Mouse (Mus musculus): ENCODE data around the gene Ldlrad3.

Gene Ldlrad3

GRCm38 (mm10) chr2:102038229-102038894 is 147.8 kb downstream of the Ldlrad3 start:
- DNase-seq (ENCODE audit: low spot score) = no peak

GRCm38 (mm10) chr2:102036665-102037511 is 149.3 kb downstream of the Ldlrad3 start:
- DNase-seq (ENCODE audit: low spot score) = no peak

DNA sequence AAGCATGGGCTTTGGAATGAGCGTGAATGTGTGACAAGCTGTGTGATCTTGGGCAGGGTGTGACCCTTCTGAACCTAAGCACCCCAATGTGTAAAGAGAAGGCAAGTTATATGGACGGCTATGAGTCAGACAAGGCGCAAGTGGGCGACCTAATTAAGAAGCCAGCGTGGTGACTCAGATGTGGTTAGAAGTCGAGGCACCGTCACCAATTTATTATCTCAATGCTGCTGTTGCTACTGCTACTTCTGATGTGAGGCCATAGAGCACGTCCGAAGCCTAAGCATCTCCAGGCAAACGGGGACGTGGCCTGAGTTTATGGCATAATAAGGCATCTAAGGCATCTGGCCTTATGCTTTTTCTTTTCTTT is 151.7 kb downstream of the Ldlrad3 start:
- DNase-seq (ENCODE audit: low spot score) = no peak

GRCm38 (mm10) chr2:102033818-102034512 is 152.2 kb downstream of the Ldlrad3 start:
- DNase-seq (ENCODE audit: low spot score) = no peak

GRCm38 (mm10) chr2:102032713-102033343 is 153.4 kb downstream of the Ldlrad3 start:
- DNase-seq (ENCODE audit: low spot score) = no peak

- peak; percentile 13 for DNase-seq (ENCODE audit: low spot score)
Measured at GRCm38 (mm10) chr2:102030652-102031051, 155.5 kb downstream of the Ldlrad3 start.

GRCm38 (mm10) chr2:102030152-102030551 is 156.0 kb downstream of the Ldlrad3 start:
- DNase-seq (ENCODE audit: low spot score) = no peak

DNA sequence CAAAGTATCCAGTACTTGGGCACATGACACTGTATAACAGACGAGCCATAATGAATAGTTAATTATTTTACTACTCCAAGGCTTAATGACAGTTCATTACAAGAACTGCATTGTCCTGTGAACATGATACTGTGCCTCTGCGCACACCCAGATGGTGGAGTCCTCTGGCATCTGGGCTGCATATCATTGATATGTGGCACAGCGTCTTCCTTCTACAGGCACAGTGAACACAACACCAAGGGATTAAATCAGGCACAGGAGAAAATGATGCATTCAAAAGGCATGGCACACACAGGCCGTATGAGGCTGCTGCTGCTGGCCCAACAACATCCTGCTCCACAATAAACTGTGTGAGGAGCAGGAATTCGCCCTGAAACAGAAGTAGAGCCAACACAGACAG is 156.5 kb downstream of the Ldlrad3 start:
- no peak for DNase-seq (ENCODE audit: low spot score)

- DNase-seq (ENCODE audit: low spot score) = no peak
Measured at GRCm38 (mm10) chr2:102027265-102027664, 158.9 kb downstream of the Ldlrad3 start.

- DNase-seq (ENCODE audit: low spot score) = no peak
Measured at GRCm38 (mm10) chr2:102026156-102026555, 160.0 kb downstream of the Ldlrad3 start.

DNA sequence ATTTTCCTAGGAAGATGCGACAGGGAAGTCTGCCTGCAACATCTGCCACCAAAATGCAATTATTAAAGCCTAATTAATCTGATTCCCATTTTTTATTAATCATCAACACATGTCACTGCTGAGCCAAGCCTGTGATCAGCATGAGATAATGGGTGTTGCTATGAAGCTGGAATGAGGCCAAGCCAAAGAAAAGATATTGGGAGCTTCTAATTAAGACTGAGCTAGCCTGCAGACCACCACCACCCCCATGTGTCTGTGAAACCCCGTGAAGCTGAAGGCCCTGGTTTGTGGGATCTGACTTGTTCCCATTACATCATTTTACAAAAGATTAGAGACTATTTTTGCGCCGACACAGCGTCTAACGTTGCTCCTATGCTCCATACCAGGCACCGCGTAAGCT is 161.7 kb downstream of the Ldlrad3 start:
- no peak for DNase-seq (ENCODE audit: low spot score)

DNA sequence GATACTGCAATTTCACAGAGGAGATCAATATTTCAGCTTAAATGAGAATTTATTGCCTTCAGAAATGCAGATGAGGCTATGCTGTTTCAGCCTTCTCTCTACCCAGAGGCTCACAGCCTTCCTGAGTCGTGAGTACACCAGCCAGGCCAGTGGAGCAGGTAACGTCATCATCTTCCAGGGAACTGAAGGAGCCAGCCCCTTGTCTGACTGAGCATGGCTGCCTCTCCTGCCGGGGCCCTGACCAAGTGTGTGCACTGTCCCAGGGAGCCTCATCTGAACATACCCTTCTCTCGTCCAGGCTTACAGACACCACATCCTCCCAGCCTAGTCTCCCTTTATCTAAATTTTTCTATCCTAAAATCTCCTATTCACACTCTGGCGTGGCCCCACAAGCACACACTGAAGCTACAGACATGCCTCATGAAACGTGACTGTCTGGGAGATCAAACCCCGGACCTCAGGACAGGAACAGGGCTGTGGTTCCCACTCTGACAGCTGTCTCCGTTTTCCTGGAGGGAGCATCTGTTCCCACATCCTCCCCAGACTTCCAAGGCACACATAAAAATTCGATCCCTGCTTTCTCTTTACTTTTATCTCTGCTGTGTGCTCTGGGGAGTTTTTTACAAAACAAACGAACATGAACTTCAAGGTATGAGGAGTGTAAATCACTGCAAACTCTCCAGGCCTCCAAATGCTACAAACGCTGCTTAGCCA is 164.7 kb downstream of the Ldlrad3 start:
- DNase-seq (ENCODE audit: low spot score) = no peak

DNA sequence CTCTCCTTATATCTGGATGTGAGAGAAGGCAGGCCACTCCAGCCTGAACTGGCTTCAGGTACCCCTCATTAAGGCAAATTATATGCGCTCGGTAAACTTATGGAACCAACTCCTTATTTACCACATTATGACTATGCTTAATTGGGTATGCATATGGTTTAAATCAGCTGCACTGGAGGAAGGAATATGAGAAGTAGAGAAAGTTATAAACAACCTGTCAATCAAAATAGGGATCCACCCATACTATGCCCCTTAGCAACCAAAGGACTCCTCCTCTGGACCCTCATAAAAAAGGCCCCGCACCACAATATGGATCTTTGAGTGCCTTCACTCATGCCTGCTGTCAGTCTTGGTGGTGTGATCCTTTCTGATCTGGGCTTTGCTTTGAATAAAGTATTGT is 165.6 kb downstream of the Ldlrad3 start:
- DNase-seq (ENCODE audit: low spot score) = no peak

- no peak for DNase-seq (ENCODE audit: low spot score)
Measured at GRCm38 (mm10) chr2:102014538-102015113, 171.6 kb downstream of the Ldlrad3 start.

DNA sequence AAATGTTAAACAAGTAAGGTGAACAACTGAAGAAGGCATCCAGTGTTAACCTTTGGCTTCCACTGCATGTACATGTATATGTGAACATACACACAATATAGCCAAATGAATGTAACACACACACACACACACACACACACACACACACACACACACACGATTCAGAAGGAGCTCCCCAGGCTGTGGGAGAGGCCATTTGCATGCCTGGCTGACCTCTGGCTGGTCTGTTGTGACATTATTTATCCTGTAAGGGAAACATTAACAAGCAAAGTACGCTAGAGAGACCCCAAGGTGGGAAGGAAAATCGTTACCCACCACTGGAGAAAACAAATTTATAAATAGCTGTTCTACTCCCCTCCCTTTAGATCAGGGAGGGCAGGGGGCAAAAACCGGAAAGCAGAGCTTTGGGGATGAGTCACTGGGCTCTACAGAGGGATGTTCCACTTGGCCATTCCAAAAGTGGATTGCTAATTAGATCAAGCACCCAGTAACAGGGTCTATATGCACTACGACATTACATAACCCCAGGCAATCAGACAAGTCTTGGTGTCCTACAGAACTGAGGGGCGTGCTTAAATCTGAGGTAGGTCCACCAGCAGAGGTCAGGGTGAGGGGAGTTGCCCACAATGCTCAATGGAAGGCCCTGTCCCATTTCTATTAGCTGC is 174.7 kb downstream of the Ldlrad3 start:
- DNase-seq (ENCODE audit: low spot score) = no peak

- no peak for DNase-seq (ENCODE audit: low spot score)
Measured at GRCm38 (mm10) chr2:102009766-102010265, 176.4 kb downstream of the Ldlrad3 start.

- DNase-seq (ENCODE audit: low spot score) = no peak
Measured at GRCm38 (mm10) chr2:102006143-102006542, 180.0 kb downstream of the Ldlrad3 start.

- no peak for DNase-seq (ENCODE audit: low spot score)
Measured at GRCm38 (mm10) chr2:102005377-102006007, 180.7 kb downstream of the Ldlrad3 start.

DNA sequence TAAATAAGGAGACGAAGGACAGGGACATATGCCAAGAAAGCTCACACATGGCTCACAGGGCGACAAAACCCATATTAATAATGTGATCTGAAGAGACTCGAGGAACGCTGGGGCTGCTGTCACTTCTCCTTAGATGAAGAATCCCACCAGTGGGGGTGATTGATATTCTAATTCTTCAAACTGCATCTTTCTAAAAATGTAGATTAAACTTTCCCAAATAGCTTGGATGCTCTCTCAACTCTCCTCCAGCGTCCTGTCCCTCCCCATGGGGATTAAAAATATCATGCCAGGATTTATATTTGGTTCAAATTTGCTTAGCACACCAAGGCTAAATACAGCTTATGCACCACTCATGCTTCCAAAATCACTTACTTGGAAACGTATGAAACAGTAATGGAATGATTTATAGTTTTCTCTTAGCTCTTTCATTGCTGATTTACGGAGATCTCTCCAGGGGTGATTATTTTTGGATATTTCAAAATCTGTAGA is 182.4 kb downstream of the Ldlrad3 start:
- DNase-seq (ENCODE audit: low spot score) = no peak

Measured in testis, postnatal 14 days (tissue).